Mouse (Mus musculus) cerebral cortex, adult 2 months (tissue): Measurements from ENCODE around the gene Ankle1.

ENCODE experiments used
- WGBS: fragments of 180-500 bp; shearing (Covaris S2); methylation state at CpG from one replicate; pipeline ENCODE4 v1.1.7; 2018; 5-methylcytosine and 5-hydroxymethylcytosine counted together

Ankle1 gene

GRCm38 (mm10) chr8:71405401-71406098 is at the start of gene Ankle1:
Ankle1 (plus strand) TSS chr8:71406010.
- 13% methylated on average over 33 of the region's 33 CpGs for WGBS

- 90% methylated on average over 3 of the region's 3 CpGs for WGBS
Measured at GRCm38 (mm10) chr8:71358026-71358425, 47.8 kb upstream of the Ankle1 start.

DNA sequence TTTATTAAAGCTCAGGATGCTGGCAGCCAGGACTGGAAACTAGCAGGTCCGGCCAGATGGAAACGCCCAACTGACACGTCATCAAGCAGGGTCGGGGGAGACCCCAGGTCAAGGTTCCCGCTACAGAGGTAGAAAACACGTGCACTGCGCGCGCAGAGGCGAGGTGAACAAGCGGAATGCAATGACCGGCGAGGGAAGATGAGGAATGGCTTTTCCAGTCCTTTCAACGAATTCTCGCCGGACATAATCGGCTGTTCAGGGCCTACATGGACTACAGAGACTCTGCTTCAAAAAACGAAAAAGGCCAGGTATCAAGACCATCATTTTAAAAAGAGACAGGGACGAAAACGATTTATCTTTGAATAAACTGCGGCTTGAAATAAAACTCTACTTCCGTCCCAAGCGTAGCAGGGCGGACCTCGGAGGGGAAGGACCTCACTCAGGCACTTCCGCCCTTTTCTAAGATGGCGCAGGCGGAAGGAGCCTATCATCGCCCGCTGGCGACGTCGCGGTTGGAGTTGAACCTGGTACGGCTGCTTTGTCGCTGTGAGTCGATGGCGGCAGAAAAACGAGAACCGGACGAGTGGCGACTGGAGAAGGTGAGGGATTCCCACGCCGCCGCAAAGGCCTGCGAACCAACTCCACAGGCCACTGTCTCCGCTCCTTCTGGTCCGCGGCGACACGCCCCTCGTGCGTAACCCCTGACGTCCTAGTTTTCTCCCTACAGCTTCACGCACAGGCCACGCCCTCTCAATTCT is 38.9 kb upstream of the Ankle1 start, which contains the start of gene Use1:
Gene Use1, plus strand, starts transcription at position 78 of the 758 bp plus-strand sequence.
- under 1% methylated on average over 56 of the region's 56 CpGs for WGBS

DNA sequence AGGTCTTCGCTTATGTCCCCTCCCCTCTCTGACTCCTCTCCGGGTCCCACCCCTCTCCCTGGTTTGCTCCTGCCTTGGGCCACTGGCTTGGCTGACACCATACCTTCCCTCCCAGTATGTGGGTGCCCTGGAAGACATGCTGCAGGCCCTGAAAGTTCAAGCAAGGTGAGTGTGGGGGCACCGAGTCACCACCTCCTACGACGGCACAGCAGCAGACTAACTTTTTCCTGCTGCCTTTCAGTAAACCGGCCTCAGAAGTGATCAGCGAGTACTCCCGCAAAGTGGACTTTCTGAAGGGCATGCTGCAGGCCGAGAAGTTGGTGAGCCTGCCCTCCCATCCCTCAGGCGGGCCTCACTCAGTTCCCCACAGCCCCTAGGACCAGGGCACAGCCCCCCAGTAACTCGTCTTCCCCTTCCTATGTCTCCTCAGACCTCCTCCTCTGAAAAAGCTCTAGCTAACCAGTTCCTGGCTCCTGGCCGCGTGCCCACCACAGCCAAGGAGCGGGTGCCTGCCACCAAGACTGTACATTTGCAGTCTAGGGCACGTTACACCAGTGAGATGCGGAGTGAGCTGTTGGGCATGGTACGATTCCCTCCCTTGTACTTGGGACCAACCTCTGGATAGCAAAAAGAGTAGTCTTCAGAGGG is 38.2 kb upstream of the Ankle1 start:
- 30% methylated on average over 17 of the region's 17 CpGs for WGBS

- WGBS: 87% methylated on average over 10 of the region's 10 CpGs
Measured at GRCm38 (mm10) chr8:71369040-71369718, 36.6 kb upstream of the Ankle1 start.

- WGBS: 10% methylated on average over 5 of the region's 5 CpGs
Measured at GRCm38 (mm10) chr8:71370711-71371235, 35.0 kb upstream of the Ankle1 start.

- WGBS: under 1% methylated on average over 68 of the region's 68 CpGs
Measured at GRCm38 (mm10) chr8:71371236-71371848, 34.5 kb upstream of the Ankle1 start, which contains the start of gene Ocel1. Ocel1 (plus strand) TSS chr8:71371298.

GRCm38 (mm10) chr8:71372427-71372826 is 33.4 kb upstream of the Ankle1 start:
- 89% methylated on average over 12 of the region's 12 CpGs for WGBS

- 91% methylated on average over 3 of the region's 3 CpGs for WGBS
Measured at GRCm38 (mm10) chr8:71373000-71373399, 32.8 kb upstream of the Ankle1 start.

- 80% methylated on average over 17 of the region's 17 CpGs for WGBS
Measured at GRCm38 (mm10) chr8:71374616-71375206, 31.1 kb upstream of the Ankle1 start.

DNA sequence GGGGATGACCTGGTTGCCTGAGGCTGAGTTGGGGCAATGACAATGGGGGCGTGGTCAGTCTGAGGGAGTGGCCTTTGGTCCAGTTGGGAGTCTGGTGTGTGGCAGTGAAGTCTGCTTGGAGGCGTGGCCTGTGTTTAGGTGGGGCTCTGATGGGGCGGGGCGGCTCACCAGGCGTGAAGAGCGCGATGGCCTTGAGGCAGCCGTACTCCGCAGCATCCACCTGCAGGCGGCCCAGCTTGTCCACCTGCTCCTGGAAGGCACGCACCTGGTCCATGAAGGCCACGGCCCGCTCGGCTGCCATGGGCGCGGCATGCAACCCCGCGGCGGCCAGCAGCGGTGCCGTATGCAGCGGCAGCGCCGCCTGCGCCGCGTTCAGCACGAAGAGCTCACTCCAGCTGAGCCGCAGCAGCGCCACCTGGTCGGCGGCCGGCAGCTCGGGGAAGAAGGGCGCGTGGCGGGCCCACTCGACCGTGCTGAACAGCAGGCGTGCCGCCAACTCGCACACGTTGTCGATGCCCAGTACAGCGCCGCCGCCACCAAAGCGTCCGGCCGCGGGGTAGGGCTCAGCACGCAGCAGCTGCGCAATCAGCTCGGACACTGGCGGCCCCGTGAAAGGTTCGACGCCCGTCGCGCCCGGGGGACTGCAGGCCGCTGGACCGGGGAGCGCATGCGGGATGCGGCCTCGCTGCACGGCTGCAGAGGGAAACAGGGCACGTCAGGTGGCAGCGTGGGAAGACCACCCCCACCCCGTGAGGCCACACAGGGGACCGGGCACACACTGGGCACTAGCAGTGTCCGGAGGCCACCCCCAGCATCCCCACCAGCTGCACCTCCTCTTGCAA is 30.0 kb upstream of the Ankle1 start:
- WGBS: 24% methylated on average over 74 of the region's 74 CpGs

- WGBS: 57% methylated on average over 8 of the region's 8 CpGs
Measured at GRCm38 (mm10) chr8:71376423-71377030, 29.3 kb upstream of the Ankle1 start.

DNA sequence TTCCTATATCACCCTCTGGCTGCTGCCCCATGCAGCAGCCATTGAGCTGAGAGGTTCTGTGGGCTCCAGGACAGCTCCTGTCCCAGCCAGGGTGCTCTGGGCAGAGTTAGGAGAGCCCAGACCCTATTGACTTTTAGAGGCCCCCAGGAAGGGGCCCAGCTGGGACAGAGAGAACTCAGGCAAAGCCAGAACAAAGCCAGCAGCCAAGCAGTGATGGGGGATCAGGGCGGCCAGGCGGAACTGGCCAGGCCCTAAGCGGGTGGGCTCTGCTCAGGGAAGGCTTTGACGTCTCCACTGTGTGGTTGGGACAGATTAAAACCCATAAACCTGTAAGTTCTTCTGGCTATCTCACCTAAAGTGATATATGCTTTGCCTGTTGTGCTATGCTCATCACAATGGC is 26.8 kb upstream of the Ankle1 start:
- 82% methylated on average over 4 of the region's 4 CpGs for WGBS

DNA sequence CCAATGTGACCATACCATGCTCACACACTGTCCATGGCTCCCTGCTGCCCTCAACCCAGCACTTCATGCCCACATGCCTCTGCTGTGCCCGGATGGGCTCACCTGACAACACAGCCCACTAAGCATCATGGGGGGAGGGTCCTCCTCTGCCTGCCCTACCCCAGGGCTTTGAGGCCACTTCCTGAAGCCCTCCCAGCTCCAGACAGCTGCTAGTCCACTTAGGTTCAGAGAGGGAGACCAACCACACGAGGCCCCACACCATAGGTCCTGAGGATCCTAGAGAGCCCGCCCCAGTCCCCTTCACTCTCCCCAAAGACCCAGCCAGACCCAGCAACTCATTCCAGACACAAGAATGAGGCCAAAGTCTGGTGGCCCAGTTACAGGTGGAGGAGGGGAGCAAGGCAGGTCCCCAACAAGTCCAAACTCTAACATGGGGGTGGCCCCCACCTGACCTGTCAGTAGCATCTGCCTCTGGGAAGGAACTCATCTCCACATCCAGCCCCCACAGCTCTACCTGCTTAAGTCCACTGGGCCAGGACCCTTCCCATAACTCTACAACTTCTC is 26.2 kb upstream of the Ankle1 start:
- WGBS: 79% methylated on average over 3 of the region's 3 CpGs

- WGBS: 2% methylated on average over 72 of the region's 72 CpGs
Measured at GRCm38 (mm10) chr8:71380178-71381171, 25.3 kb upstream of the Ankle1 start.

- WGBS: under 1% methylated on average over 88 of the region's 89 CpGs
Measured at GRCm38 (mm10) chr8:71381421-71381970, 24.3 kb upstream of the Ankle1 start, which contains the start of gene Nr2f6. Nr2f6 (minus strand) TSS chr8:71381960.
